Mouse (Mus musculus) liver, embryonic 13.5 days (tissue): Measurements from ENCODE around the gene Hoxa7. TPM values are rescaled to one million over a fixed set of nuclear protein-coding genes. Genes with fewer than 3 reads are reported as not detected.
A peak's percentile ranks its signal among the peaks of the same experiment; 100 is the strongest.

Experiments used
- ATAC-seq: fragments of 200-750 bp; cut with Nextera tagmentation; 2 replicates; pipeline ENCODE4 v1.8.0; 2017; ENCODE audit warnings: low read depth, mild to moderate bottlenecking, moderate number of reproducible peaks, moderate library complexity
- DNase-seq: peaks from one replicate; pipeline ENCODE4 v3.0.0; 2022
- H3K27ac ChIP-seq: fragments of 300-500 bp; sonication (generic); 2 replicates; pipeline ENCODE4 v1.5.1; 2015; ENCODE audit warnings: moderate library complexity, mild to moderate bottlenecking, inconsistent platforms
- H3K27me3 ChIP-seq: fragments of 300-500 bp; sonication (generic); 2 replicates; pipeline ENCODE4 v1.6.1; 2015; ENCODE audit warnings: mild to moderate bottlenecking, inconsistent platforms
- H3K36me3 ChIP-seq: fragments of 300-500 bp; sonication (generic); 2 replicates; pipeline ENCODE4 v1.6.1; 2015; ENCODE audit warnings: mild to moderate bottlenecking, inconsistent platforms
- H3K4me1 ChIP-seq: fragments of 300-500 bp; sonication (generic); replicated peaks from 2 replicates; pipeline ENCODE4 v1.6.1; 2015; ENCODE audit warnings: inconsistent platforms
- H3K4me2 ChIP-seq: fragments of 300-500 bp; sonication (generic); 2 replicates; pipeline ENCODE4 v1.6.1; 2015; ENCODE audit warnings: inconsistent platforms, mild to moderate bottlenecking, moderate library complexity
- H3K4me3 ChIP-seq: fragments of 300-500 bp; sonication (generic); replicated peaks from 2 replicates; pipeline ENCODE4 v1.5.1; 2015; ENCODE audit warnings: mild to moderate bottlenecking, inconsistent platforms
- H3K9ac ChIP-seq: fragments of 300-500 bp; sonication (generic); 2 replicates; pipeline ENCODE4 v1.6.1; 2015; ENCODE audit warnings: mild to moderate bottlenecking, inconsistent platforms
- H3K9me3 ChIP-seq: fragments of 300-500 bp; sonication (generic); replicated peaks from 2 replicates; pipeline ENCODE4 v1.6.1; 2016; ENCODE audit warnings: inconsistent platforms
- WGBS: fragments of 180-500 bp; shearing (Covaris S2); methylation state at CpG from one replicate; pipeline ENCODE4 v1.1.7; 2015; ENCODE audit not compliant: insufficient replicate concordance; 5-methylcytosine and 5-hydroxymethylcytosine counted together
- polyA plus RNA-seq: library from polyadenylated mRNA; unstranded; fragments of >200 nt; fragmentation: Nextera tagmentation; extraction: Ambion mirVana; gene quantifications from 2 replicates; pipeline ENCODE4 v1.2.1, GENCODE M21; 2015

Hoxa7 gene
- polyA plus RNA-seq, 1 experiment from 2014 or later, result 0.52 TPM

DNA sequence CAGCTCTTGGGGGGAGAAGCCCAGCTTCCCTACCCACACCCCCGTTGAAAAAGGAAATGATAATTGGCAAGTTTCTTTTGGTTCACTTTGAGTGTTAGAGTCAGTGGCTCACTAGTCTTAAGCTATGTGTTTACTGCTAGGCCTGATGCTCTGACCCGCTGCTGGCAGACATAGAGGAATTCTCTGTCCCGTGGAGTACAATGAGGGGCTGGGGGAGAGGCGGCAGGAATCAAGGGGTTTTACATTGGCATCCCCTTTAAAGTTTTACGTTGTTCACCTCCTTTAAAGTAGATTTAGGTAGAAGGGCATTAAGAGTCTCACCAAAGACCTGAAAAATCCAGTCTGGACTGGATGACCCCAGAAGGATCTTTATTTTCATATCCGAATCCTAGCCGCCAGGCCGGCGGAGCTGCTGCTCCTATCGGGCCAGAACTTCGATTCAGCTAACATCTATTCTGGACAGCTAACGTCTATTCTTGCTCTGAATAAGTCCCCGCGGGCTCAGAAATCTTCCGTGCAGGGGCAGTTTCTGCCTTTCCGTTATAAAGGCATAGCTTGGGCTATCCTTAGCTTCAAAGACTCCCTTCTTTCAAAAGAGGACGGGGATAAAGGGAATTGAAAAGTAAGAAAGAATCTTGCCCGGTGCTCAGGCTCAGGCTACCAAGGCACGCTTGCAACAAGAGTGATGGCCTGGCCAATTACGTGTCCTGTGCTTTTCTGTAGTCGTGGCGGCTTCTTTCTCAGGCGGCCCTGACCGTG, 30.5 kb upstream of the Hoxa7 start:
- Histone ChIP-seq H3K9ac (no peak overlapping the region), H3K4me2 (no peak overlapping the region), H3K4me1 (no peaks in the 10 kb centered on the region), H3K27ac (no peak overlapping the region), H3K9me3 (no peaks in the 10 kb centered on the region), H3K36me3 (no peaks in the 10 kb centered on the region), H3K27me3 (peaks cover 99% of the 10 kb centered on the region), H3K4me3 (no peak overlapping the region)
- ATAC-seq (no peak), DNase-seq (no peak)
- WGBS, result 2% methylated on average over 24 of the region's 24 CpGs

DNA sequence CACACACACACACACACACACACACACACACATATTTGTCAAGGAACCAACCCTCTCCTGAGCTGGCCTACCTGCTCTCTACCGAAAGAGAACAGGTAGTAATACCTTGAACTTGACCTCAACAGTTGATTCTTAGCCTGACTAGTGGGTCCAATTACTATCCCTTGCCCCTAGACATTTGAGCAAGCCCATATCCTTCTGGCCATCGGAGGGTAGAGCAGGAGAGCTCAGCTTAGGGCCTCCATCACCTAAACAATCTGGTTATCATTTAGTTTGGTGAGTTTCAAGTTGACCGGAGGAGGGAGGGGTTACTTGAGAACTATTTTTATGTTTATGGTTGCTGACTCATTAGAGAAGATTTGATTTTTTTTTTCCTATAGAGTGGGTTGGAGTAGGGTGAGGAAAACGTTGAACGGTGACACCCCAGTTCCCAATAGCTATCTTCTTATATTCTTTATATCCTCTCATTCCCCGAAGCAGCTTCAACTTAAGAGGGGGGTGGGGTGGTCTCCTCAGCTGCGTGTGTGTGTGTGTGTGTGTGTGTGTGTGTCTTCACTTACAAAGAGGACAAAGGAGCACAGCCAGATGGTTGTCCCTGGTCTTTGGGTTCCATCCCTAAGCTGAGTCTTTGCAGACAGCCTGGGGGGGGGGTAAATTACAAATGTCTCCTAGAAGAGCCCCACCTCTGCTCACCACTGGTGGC, 29.7 kb upstream of the Hoxa7 start:
- DNase-seq, result no peak
- H3K4me3 ChIP-seq, result no peak overlapping the region
- H3K9me3 ChIP-seq, result no peaks in the 10 kb centered on the region
- no peak overlapping the region for H3K27ac ChIP-seq
- 9% methylated on average over 7 of the region's 7 CpGs for WGBS
- H3K9ac ChIP-seq, result no peak overlapping the region
- H3K4me1 ChIP-seq, result no peaks in the 10 kb centered on the region
- peaks cover 100% of the 10 kb centered on the region for H3K27me3 ChIP-seq
- H3K4me2 ChIP-seq, result no peak overlapping the region
- no peak for ATAC-seq
- no peaks in the 10 kb centered on the region for H3K36me3 ChIP-seq

DNA sequence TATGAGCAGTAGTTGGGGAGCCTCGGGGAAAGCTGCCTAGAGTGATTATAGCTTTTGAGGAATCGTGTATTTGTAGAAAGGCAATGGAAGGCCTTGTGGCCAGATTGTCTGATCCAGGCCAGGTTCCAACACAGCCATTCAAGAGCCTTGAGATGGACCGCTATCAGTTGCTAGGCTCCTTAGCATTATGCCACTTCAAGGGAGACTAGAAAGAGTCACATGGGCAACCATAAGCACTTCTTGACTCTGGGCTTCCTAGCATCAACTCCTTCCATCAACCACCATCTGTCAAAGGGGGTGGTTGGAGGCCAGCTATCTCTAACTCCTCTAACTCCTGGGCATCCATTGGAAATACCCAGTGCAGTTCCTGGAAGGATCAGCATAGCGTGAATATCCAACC, 28.2 kb upstream of the Hoxa7 start:
- Histone ChIP-seq H3K4me3 (no peak overlapping the region), H3K36me3 (no peaks in the 10 kb centered on the region), H3K4me1 (0 out of 2 replicates have a peak, but pooled peaks cover 2% of the 10 kb centered on the region), H3K27me3 (peaks cover 100% of the 10 kb centered on the region), H3K9ac (no peak overlapping the region), H3K4me2 (no peak overlapping the region), H3K9me3 (no peaks in the 10 kb centered on the region), H3K27ac (no peak overlapping the region)
- 3% methylated on average over 4 of the region's 4 CpGs for WGBS
- ATAC-seq (no peak), DNase-seq (no peak)

DNA sequence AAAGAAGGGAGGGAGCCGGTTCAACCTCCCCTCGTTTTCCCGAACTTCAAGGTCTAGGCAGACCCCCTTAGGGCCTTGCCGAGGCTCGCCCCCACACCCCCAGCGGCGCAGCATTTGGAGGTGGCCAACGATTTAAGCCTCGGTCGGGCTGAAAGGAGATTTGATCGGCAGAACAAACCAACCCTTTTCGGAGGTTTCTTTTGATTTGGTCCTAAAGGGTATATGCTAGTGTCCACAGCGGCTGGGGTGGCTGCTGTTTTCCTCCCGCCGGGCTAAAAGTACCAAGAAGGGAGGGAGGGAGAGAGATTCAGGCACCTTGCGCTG, 27.7 kb upstream of the Hoxa7 start:
- H3K9me3 ChIP-seq, result no peaks in the 10 kb centered on the region
- H3K4me1 ChIP-seq, result 0 out of 2 replicates have a peak, but pooled peaks cover 2% of the 10 kb centered on the region
- no peak overlapping the region for H3K4me3 ChIP-seq
- DNase-seq (no peak), ATAC-seq (no peak)
- H3K27me3 ChIP-seq, result peaks cover 100% of the 10 kb centered on the region
- no peak overlapping the region for H3K27ac ChIP-seq
- no peaks in the 10 kb centered on the region for H3K36me3 ChIP-seq
- H3K4me2 ChIP-seq, result no peak overlapping the region
- H3K9ac ChIP-seq, result no peak overlapping the region
- WGBS, result 1% methylated on average over 16 of the region's 16 CpGs

GRCm38 (mm10) chr6:52248638-52249414, 27.2 kb upstream of the Hoxa7 start:
- ATAC-seq (no peak), DNase-seq (no peak)
- no peak overlapping the region for H3K4me2 ChIP-seq
- H3K27me3 ChIP-seq, result peaks cover 100% of the 10 kb centered on the region
- 3% methylated on average over 27 of the region's 27 CpGs for WGBS
- H3K4me3 ChIP-seq, result no peak overlapping the region
- 0 out of 2 replicates have a peak, but pooled peaks cover 2% of the 10 kb centered on the region for H3K4me1 ChIP-seq
- H3K36me3 ChIP-seq, result no peaks in the 10 kb centered on the region
- no peak overlapping the region for H3K9ac ChIP-seq
- H3K9me3 ChIP-seq, result no peaks in the 10 kb centered on the region
- no peak overlapping the region for H3K27ac ChIP-seq

DNA sequence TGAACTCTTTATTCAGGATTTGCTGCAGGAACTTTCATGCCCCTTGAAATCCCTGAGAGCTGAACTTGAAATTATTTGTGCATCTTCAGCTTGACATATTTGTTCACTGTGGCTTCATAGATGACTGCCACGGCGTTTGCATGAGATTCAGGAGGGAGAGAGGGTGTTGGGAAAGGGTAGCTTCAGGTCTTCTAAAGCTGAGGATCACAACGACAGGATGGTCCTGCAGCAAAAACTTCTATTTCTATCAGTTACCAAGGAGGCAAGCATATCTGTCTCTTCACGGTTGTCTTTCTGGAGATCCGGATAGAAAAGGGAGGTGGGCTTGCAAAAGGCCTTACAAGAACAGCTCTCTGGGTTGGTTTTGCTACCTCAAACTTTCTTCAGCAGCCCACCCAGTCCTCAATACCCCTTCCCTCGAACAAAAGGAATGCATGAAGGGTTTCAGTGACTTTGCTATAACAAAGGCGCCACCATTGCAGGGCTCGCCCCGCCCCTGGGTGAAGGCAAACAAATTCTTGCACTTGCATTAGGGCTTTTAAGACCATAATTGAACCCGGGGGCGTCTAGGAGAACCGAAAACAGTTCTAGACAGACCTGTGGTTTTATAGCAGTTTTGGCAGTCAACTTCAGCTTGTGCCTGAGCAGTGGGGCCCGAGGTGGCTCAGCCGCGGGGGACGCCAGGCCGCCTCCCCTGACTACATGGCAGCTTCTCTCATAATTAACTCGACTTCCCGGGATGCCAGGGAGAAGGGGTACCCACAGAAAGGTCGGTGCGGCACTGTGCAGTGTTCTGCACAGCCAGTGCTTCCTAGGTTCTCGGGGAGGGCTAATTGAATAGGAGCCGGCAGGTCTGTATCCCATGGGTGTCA, 26.3 kb upstream of the Hoxa7 start:
- H3K36me3 ChIP-seq, result no peaks in the 10 kb centered on the region
- H3K27me3 ChIP-seq, result peaks cover 100% of the 10 kb centered on the region
- H3K4me2 ChIP-seq, result no peak overlapping the region
- 0 out of 2 replicates have a peak, but pooled peaks cover 2% of the 10 kb centered on the region for H3K4me1 ChIP-seq
- ATAC-seq (no peak), DNase-seq (no peak)
- 3% methylated on average over 23 of the region's 23 CpGs for WGBS
- no peak overlapping the region for H3K4me3 ChIP-seq
- no peak overlapping the region for H3K27ac ChIP-seq
- no peak overlapping the region for H3K9ac ChIP-seq
- H3K9me3 ChIP-seq, result no peaks in the 10 kb centered on the region

- DNase-seq (no peak), ATAC-seq (no peak)
- Histone ChIP-seq H3K4me1 (0 out of 2 replicates have a peak, but pooled peaks cover 2% of the 10 kb centered on the region), H3K4me2 (no peak overlapping the region), H3K36me3 (no peaks in the 10 kb centered on the region), H3K9me3 (no peaks in the 10 kb centered on the region), H3K27me3 (peaks cover 100% of the 10 kb centered on the region), H3K9ac (no peak overlapping the region), H3K27ac (no peak overlapping the region), H3K4me3 (no peak overlapping the region)
- 5% methylated on average over 3 of the region's 3 CpGs for WGBS
Measured at GRCm38 (mm10) chr6:52246916-52247315, 25.3 kb upstream of the Hoxa7 start.

DNA sequence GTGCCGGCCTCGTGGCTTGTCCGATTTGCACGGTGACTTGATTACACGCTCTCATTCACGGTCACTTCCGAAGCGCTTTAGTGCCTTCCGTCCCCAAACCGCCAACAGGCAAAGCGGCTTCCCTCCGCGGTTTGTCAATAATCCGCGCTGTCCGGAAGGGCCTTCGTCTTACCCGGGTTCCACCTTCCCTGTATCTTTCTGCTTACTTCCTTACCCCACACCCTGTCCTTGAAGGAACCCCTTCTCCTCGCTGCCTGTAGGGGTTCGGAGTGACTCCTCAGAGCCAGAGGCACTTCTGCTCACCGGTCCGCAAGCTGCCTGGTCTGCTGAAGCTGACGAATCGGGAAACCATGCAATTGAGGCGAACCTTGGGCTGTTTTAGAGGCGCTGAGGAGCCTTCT, 24.7 kb upstream of the Hoxa7 start:
- 0 out of 2 replicates have a peak, but pooled peaks cover 2% of the 10 kb centered on the region for H3K4me1 ChIP-seq
- H3K9ac ChIP-seq, result no peak overlapping the region
- H3K27me3 ChIP-seq, result peaks cover 100% of the 10 kb centered on the region
- no peak overlapping the region for H3K4me2 ChIP-seq
- no peaks in the 10 kb centered on the region for H3K9me3 ChIP-seq
- ATAC-seq (no peak), DNase-seq (no peak)
- WGBS, result under 1% methylated on average over 26 of the region's 26 CpGs
- H3K4me3 ChIP-seq, result no peak overlapping the region
- H3K27ac ChIP-seq, result no peak overlapping the region
- no peaks in the 10 kb centered on the region for H3K36me3 ChIP-seq

DNA sequence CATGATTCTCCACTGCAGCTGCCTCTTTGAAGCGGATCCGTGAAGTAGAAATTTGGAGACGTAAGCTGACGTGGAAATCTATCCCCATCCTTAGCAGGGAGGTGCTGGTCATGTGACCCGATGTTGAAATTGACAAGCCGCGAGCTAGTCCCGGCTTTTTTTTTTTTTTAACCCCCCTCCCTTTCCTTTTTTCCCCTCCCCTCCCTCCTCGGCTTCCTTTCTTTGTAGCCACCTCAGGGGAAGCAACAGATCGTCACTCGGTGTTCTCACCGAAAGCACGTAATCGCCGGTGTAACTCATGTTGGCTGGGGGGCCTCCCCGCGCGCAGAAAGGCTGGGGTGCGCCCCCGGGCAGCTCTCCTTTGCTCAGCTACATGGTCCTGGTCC, 24.1 kb upstream of the Hoxa7 start, which contains the start of gene Hoxa11:
Gene Hoxa11 (minus strand): TSS at position 54 of the 386 bp plus-strand sequence.
- no peaks in the 10 kb centered on the region for H3K9me3 ChIP-seq
- H3K4me1 ChIP-seq, result 0 out of 2 replicates have a peak, but pooled peaks cover 2% of the 10 kb centered on the region
- no peaks in the 10 kb centered on the region for H3K36me3 ChIP-seq
- H3K27me3 ChIP-seq, result peaks cover 100% of the 10 kb centered on the region
- no peak within 1 kb of the TSS for H3K4me2 ChIP-seq
- DNase-seq (no peak), ATAC-seq (no peak)
- no peak within 1 kb of the TSS for H3K27ac ChIP-seq
- H3K9ac ChIP-seq, result no peak within 1 kb of the TSS
- WGBS, result 3% methylated on average over 20 of the region's 20 CpGs
- H3K4me3 ChIP-seq, result peak within 1 kb of the TSS; percentile 18; the same call in 1 of the 2 replicates

DNA sequence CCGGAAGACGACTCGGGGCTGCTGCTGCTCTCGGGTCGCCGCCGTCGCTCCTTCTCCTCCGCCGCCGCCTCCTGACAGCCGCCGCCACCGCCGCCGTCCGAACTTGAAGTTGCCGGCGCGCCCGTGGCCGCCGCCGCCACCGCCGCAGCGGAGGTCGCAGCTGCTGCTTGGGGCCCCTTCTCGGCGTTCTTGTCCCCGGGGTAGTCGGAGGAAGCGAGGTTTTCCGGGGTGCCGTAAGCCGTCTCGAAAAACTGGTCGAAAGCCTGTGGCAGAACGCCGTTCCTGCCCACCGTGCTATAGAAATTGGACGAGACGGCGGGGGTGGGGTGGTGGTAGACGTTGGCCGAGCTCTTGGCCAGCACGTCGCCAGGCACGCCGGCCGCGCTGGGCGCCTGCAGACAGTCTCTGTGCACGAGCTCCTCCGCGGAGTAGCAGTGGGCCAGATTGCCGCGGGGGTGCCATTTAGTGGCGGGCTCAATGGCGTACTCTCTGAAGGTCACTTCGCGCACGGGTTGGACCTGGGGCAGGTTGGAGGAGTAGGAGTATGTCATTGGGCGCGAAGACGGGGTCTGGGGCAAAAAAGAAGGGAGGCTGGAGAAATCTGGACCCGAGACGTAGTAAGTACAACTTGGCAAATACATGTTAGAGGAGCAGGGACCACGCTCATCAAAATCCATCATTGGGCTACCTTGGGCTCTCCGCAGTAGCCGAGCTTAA, 23.5 kb upstream of the Hoxa7 start:
- Histone ChIP-seq H3K4me3 (peak overlapping the region; percentile 18; the same call in 1 of the 2 replicates), H3K9ac (no peak overlapping the region)
- WGBS, result 2% methylated on average over 69 of the region's 71 CpGs

More for the DNA sequence above, 23.5 kb upstream of the Hoxa7 start:
- Histone ChIP-seq H3K9me3 (no peaks in the 10 kb centered on the region), H3K27ac (no peak overlapping the region), H3K4me1 (0 out of 2 replicates have a peak, but pooled peaks cover 2% of the 10 kb centered on the region), H3K27me3 (peaks cover 100% of the 10 kb centered on the region), H3K36me3 (no peaks in the 10 kb centered on the region), H3K4me2 (no peak overlapping the region)
- DNase-seq (no peak), ATAC-seq (no peak)
